Mouse (Mus musculus): ENCODE measurements at regions not wholly inside any gene's neighbourhood (a gene's known extent, or its start where the extent isn't known, plus 50 kb on each side); places are given as distances from the start of the nearest gene placed in this dataset.
"Not testable (repeated sequence)": the region's sequence is repeated elsewhere in the genome, so short reads cannot be mapped to it uniquely, and the experiment has no call there.

- no peak for DNase-seq (ENCODE audit: low read depth)
These were observed 54.0 kb upstream of the Cnep1r1 start for GRCm38 (mm10) chr8:88064414-88065110.

DNA sequence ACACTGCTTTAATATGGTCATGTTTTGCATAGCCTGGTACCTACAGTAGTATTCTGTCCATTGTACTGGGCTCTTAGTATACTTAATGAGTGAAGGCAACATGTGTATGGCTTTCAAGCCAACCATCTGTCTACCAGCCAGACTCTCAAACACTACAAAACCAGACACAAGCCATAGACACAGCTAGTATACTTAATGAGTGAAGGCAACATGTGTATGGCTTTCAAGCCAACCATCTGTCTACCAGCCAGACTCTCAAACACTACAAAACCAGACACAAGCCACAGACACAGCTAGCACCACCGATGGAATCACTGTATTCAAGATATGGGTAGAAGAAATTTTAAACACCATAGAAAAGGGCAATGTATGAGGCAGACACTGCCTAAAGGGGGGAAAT, 59.5 kb upstream of the Cnep1r1 start:
- DNase-seq (ENCODE audit: low read depth): not testable (repeated sequence)

GRCm38 (mm10) chr8:88057686-88058234, 60.8 kb upstream of the Cnep1r1 start:
- no peak for DNase-seq (ENCODE audit: low read depth)

GRCm38 (mm10) chr8:88050651-88051050, 67.9 kb upstream of the Cnep1r1 start:
- DNase-seq (ENCODE audit: low read depth): no peak

GRCm38 (mm10) chr8:88049091-88049490, 69.5 kb upstream of the Cnep1r1 start:
- no peak for DNase-seq (ENCODE audit: low read depth)

DNA sequence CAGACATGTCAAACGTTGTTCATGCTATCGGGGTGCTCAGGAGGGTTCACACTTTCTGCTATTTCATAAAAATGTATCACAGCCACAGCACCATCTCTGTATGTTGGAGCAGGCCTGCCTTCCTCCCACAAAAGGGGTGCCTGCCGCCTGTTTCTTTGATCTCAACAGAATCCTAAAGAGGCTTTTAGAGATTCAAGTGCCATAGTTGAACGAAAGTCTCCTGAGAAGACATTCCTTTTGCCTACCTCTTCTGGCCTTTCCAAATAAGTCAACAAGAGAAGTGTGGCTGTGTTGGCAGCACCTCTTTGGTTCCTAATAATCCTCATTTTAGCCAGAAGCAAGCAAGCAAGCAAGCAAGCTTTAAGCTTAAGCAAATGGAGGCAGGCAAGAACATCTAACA, 72.6 kb upstream of the Cnep1r1 start:
- no peak for DNase-seq (ENCODE audit: low read depth)

GRCm38 (mm10) chr8:88039286-88039685, 79.3 kb upstream of the Cnep1r1 start:
- DNase-seq (ENCODE audit: low read depth): no peak

GRCm38 (mm10) chr8:88037994-88038393, 78.6 kb upstream of the Zfp423 start:
- no peak for DNase-seq (ENCODE audit: low read depth)

GRCm38 (mm10) chr8:88033054-88033453, 73.7 kb upstream of the Zfp423 start:
- DNase-seq (ENCODE audit: low read depth): peak; percentile 33

DNA sequence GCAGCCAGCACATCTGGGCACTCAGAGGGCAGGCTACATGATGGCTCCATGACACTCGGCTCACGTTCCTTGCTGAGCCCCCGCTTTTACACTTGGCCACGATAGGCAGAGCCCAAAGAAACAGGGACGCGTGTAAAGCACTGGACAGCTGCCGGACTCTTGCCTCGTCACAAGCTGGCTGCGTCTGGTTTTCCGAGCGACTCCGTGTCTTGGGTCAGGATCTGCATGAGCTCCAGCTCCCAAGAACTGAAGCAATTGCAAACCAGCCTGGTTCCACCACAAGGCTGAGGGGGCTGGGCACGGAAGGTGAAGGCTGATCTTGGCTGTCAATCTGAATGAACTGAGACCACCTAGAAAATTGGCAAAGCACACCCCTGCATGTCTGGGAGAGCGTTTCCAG, 65.1 kb upstream of the Zfp423 start:
- no peak for DNase-seq (ENCODE audit: low read depth)

DNA sequence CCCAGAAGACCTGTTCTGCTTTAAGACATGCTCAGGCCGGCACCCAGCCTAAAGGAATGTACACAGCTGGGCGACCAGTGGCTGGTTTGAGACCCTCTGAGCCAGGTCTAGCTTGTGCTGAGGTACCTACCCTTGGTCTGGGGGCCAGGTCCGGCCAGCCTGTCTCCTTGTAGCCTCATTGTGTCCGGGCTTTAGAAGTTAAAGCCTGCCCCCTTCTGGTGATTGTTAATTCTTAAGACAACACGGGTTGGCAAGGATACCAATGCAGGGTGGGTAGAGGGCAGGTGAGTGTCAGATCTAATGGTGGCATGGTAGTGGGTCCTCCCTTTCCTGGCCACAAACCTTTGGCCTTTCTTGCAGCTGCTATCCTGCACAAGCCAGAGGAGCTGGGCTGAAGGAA, 64.0 kb upstream of the Zfp423 start:
- peak; percentile 5 for DNase-seq (ENCODE audit: low read depth)

- no peak for DNase-seq (ENCODE audit: low read depth)
These were observed 63.5 kb upstream of the Zfp423 start for GRCm38 (mm10) chr8:88022776-88023385.

DNA sequence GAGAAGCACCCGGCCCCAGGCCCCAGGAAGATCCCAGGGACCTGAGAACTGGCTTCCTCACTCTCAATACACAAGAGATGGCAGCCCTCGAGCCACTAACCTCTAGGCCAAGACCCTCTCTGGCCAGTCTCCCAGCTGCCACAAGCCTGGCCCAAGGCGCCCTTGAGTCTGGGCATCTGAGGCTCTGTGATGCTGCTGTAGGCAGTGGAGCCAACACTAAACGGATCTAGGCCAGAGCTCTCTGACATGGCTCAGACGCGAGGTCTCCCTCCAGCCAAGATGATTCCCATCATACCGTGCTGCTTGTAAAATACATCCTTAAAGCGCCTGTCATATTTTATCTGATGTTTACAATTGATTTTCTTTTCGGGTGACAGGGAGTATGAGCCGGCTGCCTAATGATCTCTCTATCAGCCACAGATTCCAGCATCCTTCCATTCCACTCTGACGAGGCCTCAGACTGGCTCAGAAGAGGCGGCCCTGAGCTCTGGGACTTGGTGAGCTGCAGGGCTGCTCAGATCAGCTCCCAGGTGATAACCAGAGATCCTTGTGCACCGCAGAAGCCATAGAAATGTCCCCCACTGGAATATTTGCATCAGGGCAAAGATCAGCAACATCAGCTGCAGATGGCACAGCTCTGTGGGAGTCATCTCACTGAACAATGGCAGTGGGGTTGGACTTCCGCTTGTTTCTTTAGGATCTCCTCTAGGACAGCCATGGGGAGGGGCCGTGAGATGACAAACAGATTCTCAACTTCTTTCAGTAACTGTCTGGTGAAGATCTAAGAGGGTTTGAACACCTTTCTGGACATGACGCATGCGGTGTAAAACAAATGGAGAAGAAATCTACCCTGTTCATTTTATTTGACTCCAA, 60.1 kb upstream of the Zfp423 start:
- no peak for DNase-seq (ENCODE audit: low read depth)

DNA sequence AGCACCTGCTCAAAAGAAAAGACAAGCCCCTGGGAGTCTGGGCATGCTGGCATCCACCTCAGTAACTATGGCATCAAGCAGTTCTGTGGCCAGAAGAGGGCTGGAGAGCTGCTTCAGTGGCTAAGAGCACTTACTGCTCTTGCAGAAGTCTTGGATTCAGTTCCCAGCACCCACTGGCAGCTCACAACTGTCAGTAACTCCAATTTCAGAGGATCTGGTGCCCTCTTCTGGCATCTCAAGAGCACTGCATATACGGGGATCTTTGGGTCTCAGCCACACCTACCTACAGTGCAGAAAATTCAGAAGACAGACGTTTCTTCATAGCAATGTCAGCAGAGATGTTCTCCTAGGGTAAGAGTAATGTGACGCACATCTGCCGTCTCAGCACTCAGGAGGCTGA, 59.1 kb upstream of the Zfp423 start:
- no peak for DNase-seq (ENCODE audit: low read depth)

- no peak for DNase-seq (ENCODE audit: low read depth)
These were observed 52.9 kb upstream of the Zfp423 start for GRCm38 (mm10) chr8:88012177-88012825.

GRCm38 (mm10) chr8:88010566-88010965, 51.2 kb upstream of the Zfp423 start:
- DNase-seq (ENCODE audit: low read depth): no peak

DNA sequence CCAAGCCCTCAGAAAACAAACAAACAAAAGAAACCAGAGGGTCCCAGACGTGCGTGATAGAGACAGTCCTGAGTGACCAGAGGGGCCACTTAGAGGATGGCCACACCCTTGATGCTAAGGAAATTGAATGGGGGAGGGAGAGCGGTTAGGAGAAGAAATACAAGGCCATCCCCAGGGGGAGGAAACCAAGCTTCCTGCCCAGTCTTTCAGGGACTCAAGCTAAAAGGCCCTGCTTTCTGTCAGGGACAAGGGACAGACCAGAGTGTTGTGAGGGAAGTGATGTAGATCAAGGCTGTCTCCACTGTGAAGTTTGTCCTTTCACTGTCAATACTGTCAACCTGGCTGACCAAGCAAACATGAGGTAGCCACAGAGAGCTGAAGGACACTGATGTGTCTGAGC, 50.5 kb upstream of the Zfp423 start:
- no peak for DNase-seq (ENCODE audit: low read depth)

Data from induced T-regulatory cell, adult 2 months (primary cell).